Mouse (Mus musculus) thymus, postnatal 25 days (tissue): Measurements from ENCODE around the gene Clec16a.

Source experiments
- DNase-seq: peaks from one replicate; pipeline ENCODE4 v3.0.0; 2022

Gene Clec16a

DNA sequence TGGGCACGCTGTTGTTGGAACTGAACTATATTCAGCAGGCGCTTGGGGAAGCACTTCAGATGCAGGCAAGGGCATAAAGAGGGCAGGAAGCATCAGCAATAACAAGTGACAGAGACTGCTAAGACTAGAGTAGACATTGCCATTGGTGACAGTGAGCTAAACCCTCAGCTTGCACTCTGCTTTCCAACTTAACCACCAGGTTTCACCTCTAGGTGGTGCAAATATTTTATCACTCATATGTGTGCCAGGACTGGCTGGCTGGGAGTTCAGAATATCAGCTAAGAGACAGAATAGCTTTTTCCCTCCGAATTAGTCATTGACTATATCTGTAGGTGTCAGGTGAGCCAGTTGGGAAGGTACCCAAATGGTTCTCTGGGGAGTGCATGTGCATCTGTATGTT is 41.4 kb downstream of the Clec16a start:
- peak; percentile 59 for DNase-seq

GRCm38 (mm10) chr16:10599888-10600740 is 55.0 kb downstream of the Clec16a start:
- DNase-seq, result no peak

- DNase-seq, result no peak
Observed at GRCm38 (mm10) chr16:10607802-10608201, 62.7 kb downstream of the Clec16a start.

- no peak for DNase-seq
Observed at GRCm38 (mm10) chr16:10609921-10610320, 64.8 kb downstream of the Clec16a start.

GRCm38 (mm10) chr16:10610801-10611200 is 65.7 kb downstream of the Clec16a start:
- no peak for DNase-seq

DNA sequence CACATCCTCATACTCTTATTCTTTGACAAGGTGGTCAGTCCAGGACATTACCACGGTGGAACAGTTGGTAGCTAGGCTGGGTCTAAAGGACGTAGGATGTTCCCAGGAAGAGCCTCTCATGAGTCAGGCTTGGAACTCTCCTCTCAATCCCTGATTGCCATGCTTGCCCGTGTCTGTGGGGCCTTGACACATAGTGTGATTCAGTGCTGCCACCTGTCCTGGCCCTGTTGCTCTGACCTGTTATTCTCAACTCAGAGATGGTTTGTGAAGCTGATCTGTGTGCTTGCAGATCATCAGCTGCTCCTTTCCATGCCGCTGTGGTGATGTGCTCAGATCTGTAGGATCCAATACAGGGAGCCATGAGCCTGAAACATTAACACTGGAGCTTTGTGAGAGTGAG is 66.2 kb downstream of the Clec16a start:
- DNase-seq, result no peak

DNA sequence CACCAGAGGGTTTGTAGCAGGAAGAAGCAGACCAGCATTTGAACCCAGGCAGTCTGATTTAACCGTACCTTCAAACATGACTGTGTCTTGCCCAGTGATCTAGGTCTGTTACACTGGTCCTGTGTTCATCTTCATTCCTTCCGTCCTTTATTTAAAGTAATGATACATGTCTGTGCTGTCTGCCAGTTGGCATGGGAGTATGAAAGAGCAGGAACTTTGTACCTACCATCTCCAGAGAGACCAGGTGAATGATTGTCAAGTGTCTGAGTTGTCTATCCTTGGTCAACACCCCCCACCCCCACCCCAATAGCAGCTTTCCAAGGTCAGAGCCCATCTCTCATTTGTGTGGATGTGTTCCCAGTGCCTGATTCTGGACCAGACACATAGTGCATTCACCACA is 68.9 kb downstream of the Clec16a start:
- DNase-seq, result no peak

GRCm38 (mm10) chr16:10620961-10621614 is 75.9 kb downstream of the Clec16a start:
- no peak for DNase-seq

GRCm38 (mm10) chr16:10621710-10622109 is 76.6 kb downstream of the Clec16a start:
- no peak for DNase-seq

GRCm38 (mm10) chr16:10626116-10626515 is 81.0 kb downstream of the Clec16a start:
- no peak for DNase-seq

DNA sequence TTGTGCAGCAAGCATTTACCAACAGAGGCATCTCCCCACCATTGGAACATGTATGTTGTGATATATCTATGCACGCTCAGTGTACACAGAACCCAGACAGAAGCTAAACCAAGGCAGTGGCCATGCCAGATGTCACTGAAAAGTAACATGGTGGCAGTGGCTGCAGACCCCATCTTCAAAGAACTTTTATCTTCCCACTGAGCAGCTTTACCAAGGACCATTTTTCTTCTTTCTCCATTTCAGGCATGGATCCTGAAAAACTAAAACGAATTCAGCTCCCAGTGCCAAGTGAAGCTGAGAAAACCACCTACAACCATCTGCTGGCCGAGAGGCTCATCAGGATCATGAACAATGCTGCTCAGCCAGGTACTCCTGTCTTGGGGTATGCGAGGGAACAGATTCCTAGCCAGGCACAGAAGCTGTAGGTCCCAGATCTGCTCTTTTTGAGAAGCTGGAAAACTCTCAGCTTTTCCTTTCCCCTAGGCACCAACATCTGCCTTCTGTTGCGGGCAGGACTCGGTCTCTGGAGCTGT is 82.1 kb downstream of the Clec16a start:
- no peak for DNase-seq

DNA sequence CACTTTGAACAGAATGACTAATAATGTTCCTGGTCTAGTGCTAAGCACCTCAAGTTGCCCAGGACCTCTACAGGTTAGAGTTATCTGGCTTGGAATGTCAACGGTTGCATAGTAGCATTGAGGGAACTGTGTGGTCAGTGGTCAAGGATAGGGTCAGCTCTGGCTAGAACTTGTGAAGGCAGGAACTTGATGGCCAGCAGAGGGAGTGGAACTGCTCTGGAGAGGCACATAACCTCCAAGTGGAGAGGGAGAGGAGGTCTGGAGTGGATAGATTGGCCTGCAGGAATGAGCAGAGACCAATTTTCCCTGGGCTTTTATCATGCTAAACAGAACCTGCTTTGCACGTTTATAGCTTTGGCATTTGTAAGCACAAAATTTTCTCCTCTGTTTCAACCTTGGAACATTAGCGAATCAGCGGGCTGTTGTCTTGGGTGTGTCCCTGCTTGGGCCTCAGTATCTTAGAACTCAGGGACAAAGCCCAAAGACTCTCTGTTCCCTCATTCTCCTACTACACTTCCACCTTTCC is 83.0 kb downstream of the Clec16a start:
- DNase-seq, result no peak

GRCm38 (mm10) chr16:10628960-10629359 is 83.8 kb downstream of the Clec16a start:
- DNase-seq, result no peak

GRCm38 (mm10) chr16:10629361-10629760 is 84.2 kb downstream of the Clec16a start:
- no peak for DNase-seq

GRCm38 (mm10) chr16:10634940-10635339 is 89.8 kb downstream of the Clec16a start:
- DNase-seq, result no peak

GRCm38 (mm10) chr16:10637898-10638297 is 92.8 kb downstream of the Clec16a start:
- DNase-seq, result no peak

- DNase-seq, result peak; percentile 64
Observed at GRCm38 (mm10) chr16:10639111-10639889, 94.2 kb downstream of the Clec16a start.

DNA sequence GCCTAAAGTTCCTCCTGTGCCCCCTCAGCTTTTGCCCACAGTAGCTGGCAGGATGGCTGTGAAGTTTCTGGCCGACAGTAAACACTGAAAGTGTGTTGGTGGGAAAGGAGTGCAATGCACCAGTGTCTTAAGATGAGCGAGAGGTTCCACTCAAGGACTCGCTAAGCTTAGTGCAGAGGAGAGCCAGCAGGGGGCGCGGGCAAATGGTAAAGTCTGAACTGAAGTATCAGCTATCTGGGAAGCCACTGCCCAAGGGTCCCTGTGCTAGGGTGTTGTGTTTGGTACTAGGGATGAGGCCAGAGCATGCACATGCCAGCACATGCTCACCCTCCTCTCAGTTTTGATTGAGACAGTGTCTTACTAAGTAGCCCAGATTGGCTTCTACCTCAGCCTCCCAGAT is 94.9 kb downstream of the Clec16a start:
- DNase-seq, result peak; percentile 89

- no peak for DNase-seq
Observed at GRCm38 (mm10) chr16:10641146-10641545, 96.0 kb downstream of the Clec16a start.

DNA sequence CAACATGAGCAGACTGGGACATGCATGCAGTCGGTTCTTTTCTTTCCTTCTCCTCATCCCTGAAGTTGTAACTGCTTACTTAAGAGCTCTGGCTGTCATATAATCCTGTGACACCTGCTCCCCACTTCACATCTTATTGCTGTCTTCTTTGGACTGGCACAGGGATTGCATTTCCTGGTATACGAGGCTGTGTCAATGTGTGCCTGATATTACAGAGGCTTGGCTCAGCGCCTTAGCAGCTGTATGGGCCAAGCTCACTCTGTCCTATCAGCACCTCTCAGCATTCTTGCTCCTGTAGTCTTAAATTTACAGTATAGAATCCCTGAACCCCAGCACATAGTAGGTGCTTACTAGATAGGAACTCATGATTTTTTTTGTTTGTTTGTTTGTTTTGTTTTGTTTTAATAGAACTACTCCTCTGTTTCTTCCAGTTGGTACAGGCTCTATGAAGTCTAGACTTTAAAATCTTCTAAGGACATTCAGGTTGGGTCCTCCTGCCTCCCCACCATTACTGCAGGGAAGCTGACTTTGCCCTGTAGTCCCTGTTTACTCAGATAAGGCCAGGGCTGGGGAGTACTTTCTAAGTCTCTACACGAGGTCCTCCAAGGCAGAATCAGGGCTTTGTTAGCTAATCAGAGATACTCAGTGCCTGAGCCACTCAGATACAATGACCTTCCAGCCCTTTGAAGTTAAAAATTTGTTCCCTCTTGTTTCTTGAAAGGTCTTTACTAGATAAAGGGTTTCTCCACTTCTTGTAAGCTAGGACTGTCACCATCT is 97.9 kb downstream of the Clec16a start:
- no peak for DNase-seq

DNA sequence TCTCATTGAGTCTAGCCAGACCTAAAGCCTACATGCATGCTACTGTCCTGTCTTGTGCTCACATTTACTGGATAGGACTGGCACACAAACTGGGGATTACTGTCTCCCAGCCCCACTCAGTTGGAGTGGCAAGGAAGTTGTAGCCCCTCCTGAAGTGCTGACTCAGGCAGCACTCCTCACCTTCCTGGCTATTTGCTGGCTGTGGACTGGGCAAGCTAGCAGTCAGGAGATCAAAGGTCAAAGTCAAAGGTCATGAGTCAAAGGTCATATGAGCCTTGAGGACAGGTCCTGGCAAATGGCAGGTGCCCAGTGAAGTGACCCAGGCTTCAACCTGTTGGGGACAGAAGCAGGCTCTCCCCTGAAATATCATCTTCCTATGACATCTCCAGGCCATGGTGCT is 99.1 kb downstream of the Clec16a start:
- no peak for DNase-seq

- DNase-seq, result no peak
Observed at GRCm38 (mm10) chr16:10644731-10645130, 99.6 kb downstream of the Clec16a start.
